Mouse (Mus musculus) CH12.LX (cell line): ENCODE measurements at regions not wholly inside any gene's neighbourhood (a gene's known extent, or its start where the extent isn't known, plus 50 kb on each side); places are given as distances from the start of the nearest gene placed in this dataset.

ENCODE experiments used
- DNase-seq: peaks from one replicate; pipeline ENCODE4 v3.0.0-alpha.2; 2013; ENCODE audit errors: extremely low read depth
- H3K27ac ChIP-seq: 2 replicates; pipeline ENCODE4 v1.5.1; 2012; ENCODE audit warnings: low read depth, mild to moderate bottlenecking, control low read depth, moderate library complexity; ENCODE audit not compliant: insufficient read depth
- H3K27me3 ChIP-seq: replicated peaks from 2 replicates; pipeline ENCODE3; 2012; ENCODE audit warnings: inconsistent platforms
- H3K36me3 ChIP-seq, 2 experiments: replicated peaks in 1 of 2; 2 replicates each; pipeline versions ENCODE3 to v1.6.1; 2012; ENCODE audit warnings: inconsistent platforms in 1 of 2, low read length in 1 of 2, mild to moderate bottlenecking in 1 of 2, mixed read lengths in 1 of 2, moderate library complexity in 1 of 2; ENCODE audit not compliant: control insufficient read depth in 1 of 2, insufficient read depth in 1 of 2
- H3K4me1 ChIP-seq, 2 experiments: 2 replicates each; pipeline ENCODE4 v1.6.1; 2012; ENCODE audit warnings: inconsistent platforms in 1 of 2, moderate library complexity in 1 of 2; ENCODE audit not compliant: insufficient read depth in 2 of 2, control insufficient read depth in 1 of 2
- H3K4me2 ChIP-seq: 2 replicates; pipeline ENCODE4 v1.6.1; 2012; ENCODE audit warnings: low read depth, mild to moderate bottlenecking, control low read depth; ENCODE audit not compliant: poor library complexity, insufficient read depth, severe bottlenecking
- H3K4me3 ChIP-seq, 3 experiments: fragments of 150-350 bp in 1 of 3; sonication (generic) in 1 of 3; replicated peaks in 1 of 3; 2 replicates each; pipeline versions ENCODE3 to v1.5.1; 2011 to 2012; ENCODE audit warnings: low read depth in 2 of 3, low read length in 2 of 3, mild to moderate bottlenecking in 2 of 3, moderate library complexity in 2 of 3, control low read depth in 1 of 3, improper control_type of control experiment in 1 of 3, inconsistent platforms in 1 of 3, mixed read lengths in 1 of 3; ENCODE audit not compliant: poor library complexity in 1 of 3
- H3K79me2 ChIP-seq: replicated peaks from 2 replicates; pipeline ENCODE4 v1.6.1; 2012; ENCODE audit warnings: mild to moderate bottlenecking, moderate library complexity; ENCODE audit not compliant: control insufficient read depth, poor library complexity, insufficient read depth, severe bottlenecking; ENCODE audit errors: extremely low read depth
- H3K9ac ChIP-seq: 2 replicates; pipeline ENCODE4 v1.6.1; 2012; ENCODE audit warnings: low read depth, mild to moderate bottlenecking, control low read depth, moderate library complexity; ENCODE audit not compliant: insufficient read depth
- H3K9me3 ChIP-seq: replicated peaks from 2 replicates; pipeline ENCODE3; 2012; ENCODE audit warnings: low read length, inconsistent platforms, mixed read lengths
- CHD1 ChIP-seq: IDR thresholded peaks from 2 replicates; pipeline ENCODE4 v1.6.1; 2012; ENCODE audit warnings: low read depth, low read length, improper control_type of control experiment, inconsistent platforms
- CHD2 ChIP-seq: IDR thresholded peaks from 2 replicates; pipeline ENCODE4 v1.6.1; 2011; ENCODE audit warnings: low read length, improper control_type of control experiment
- E2F4 ChIP-seq: IDR thresholded peaks from 2 replicates; pipeline ENCODE4 v1.6.1; 2011; ENCODE audit warnings: low read depth, low read length, improper control_type of control experiment; ENCODE audit not compliant: insufficient replicate concordance
- EP300 ChIP-seq: IDR thresholded peaks from 2 replicates; pipeline ENCODE4 v1.6.1; 2011; ENCODE audit warnings: low read length, improper control_type of control experiment
- ETS1 ChIP-seq: conservative IDR thresholded peaks from 2 replicates; pipeline ENCODE4 v1.6.1; 2012; ENCODE audit warnings: low read depth, mild to moderate bottlenecking, inconsistent platforms, low read length, improper control_type of control experiment, moderate library complexity
- HCFC1 ChIP-seq: IDR thresholded peaks from 2 replicates; pipeline ENCODE4 v1.6.1; 2012; ENCODE audit warnings: low read depth, mild to moderate bottlenecking, inconsistent platforms, low read length, improper control_type of control experiment
- RAD21 ChIP-seq: IDR thresholded peaks from 2 replicates; pipeline ENCODE4 v1.6.1; 2011; ENCODE audit warnings: low read depth, mild to moderate bottlenecking, low read length, improper control_type of control experiment, moderate library complexity
- RCOR1 ChIP-seq: conservative IDR thresholded peaks from 2 replicates; pipeline ENCODE4 v1.6.1; 2012; ENCODE audit warnings: low read depth, mild to moderate bottlenecking, inconsistent platforms, low read length, improper control_type of control experiment
- SIN3A ChIP-seq: IDR thresholded peaks from 2 replicates; pipeline ENCODE4 v1.6.1; 2012; ENCODE audit warnings: low read length, improper control_type of control experiment, inconsistent platforms
- TBP ChIP-seq: conservative IDR thresholded peaks from 2 replicates; pipeline ENCODE4 v1.6.1; 2011; ENCODE audit warnings: low read depth, low read length, improper control_type of control experiment
- TCF12 ChIP-seq: IDR thresholded peaks from 2 replicates; pipeline ENCODE4 v1.6.1; 2014; ENCODE audit warnings: low read depth, mild to moderate bottlenecking, inconsistent platforms, low read length, improper control_type of control experiment
- USF1 ChIP-seq: IDR thresholded peaks from 2 replicates; pipeline ENCODE4 v1.6.1; 2014; ENCODE audit warnings: low read depth, mild to moderate bottlenecking, inconsistent platforms, low read length, improper control_type of control experiment
- ZNF384 ChIP-seq: IDR thresholded peaks from 2 replicates; pipeline ENCODE4 v1.6.1; 2012; ENCODE audit warnings: low read depth, low read length, improper control_type of control experiment, inconsistent platforms
- dilution Hi-C: fragments of 300-500 bp; cut with MboI; formaldehyde crosslinking; loops from 2 replicates; pipeline ENCODE4 v1.14.3; 2020; ENCODE audit warnings: low sequenced_read_pairs; ENCODE audit not compliant: extremely low pct_unique_long_range_greater_than_20kb, extremely low pct_ligation_motif_present
- in situ Hi-C: fragments of 300-500 bp; cut with MboI; formaldehyde crosslinking; loops from 3 replicates; pipeline ENCODE4 v1.14.3; 2019; ENCODE audit warnings: low sequenced_read_pairs, low pct_ligation_motif_present, low pct_unique_long_range_greater_than_20kb, mixed read lengths

GRCm38 (mm10) chr13:72345647-72346133 is 282.9 kb upstream of the Irx2 start:
- Histone ChIP-seq H3K9ac (no peak overlapping the region), H3K4me3 (no peak overlapping the region), H3K4me2 (no peak overlapping the region), H3K27me3 (no peaks in the 10 kb centered on the region), H3K27ac (no peak overlapping the region), H3K9me3 (peaks cover 60% of the 10 kb centered on the region), H3K79me2 (no peaks in the 10 kb centered on the region), H3K4me1 (no peaks in the 10 kb centered on the region), H3K36me3 (no peaks in the 10 kb centered on the region)
- dilution Hi-C loops = no loop called here
- in situ Hi-C loops = no loop called here
- no peak for DNase-seq
- TF ChIP-seq ZNF384 (no peak), CHD1 (no peak), HCFC1 (no peak), EP300 (no peak), E2F4 (no peak), SIN3A (no peak), RAD21 (no peak), USF1 (no peak), ETS1 (no peak)
- TF ChIP-seq, all 38 proteins: peak for 0

- no peaks in the 10 kb centered on the region for H3K27me3 ChIP-seq
- dilution Hi-C loops (no loop called here), in situ Hi-C loops (no loop called here)
- H3K9me3 ChIP-seq = peaks cover 58% of the 10 kb centered on the region
- no peaks in the 10 kb centered on the region for H3K36me3 ChIP-seq
- H3K9ac ChIP-seq = no peak overlapping the region
- TF ChIP-seq TCF12 = no peak
- TF ChIP-seq HCFC1 = no peak
- TF ChIP-seq TBP = no peak
- no peak for TF ChIP-seq SIN3A
- TF ChIP-seq RAD21 = no peak
- TF ChIP-seq RCOR1 = no peak
- TF ChIP-seq CHD1 = no peak
- no peak for TF ChIP-seq E2F4
- TF ChIP-seq CHD2 = no peak
- no peak overlapping the region for H3K4me2 ChIP-seq
- no peak for DNase-seq
- no peaks in the 10 kb centered on the region for H3K79me2 ChIP-seq
- no peaks in the 10 kb centered on the region for H3K4me1 ChIP-seq
- no peak overlapping the region for H3K27ac ChIP-seq
- no peak overlapping the region for H3K4me3 ChIP-seq
Observed at GRCm38 (mm10) chr13:72346207-72346943, 282.2 kb upstream of the Irx2 start.
